Mouse (Mus musculus) liver, embryonic 16.5 days (tissue): ENCODE measurements around the gene Cdc6. TPM values are rescaled to one million over a fixed set of nuclear protein-coding genes. Genes with fewer than 3 reads are reported as not detected.
A peak's percentile ranks its signal among the peaks of the same experiment; 100 is the strongest.
"Not testable (repeated sequence)": the region's sequence is repeated elsewhere in the genome, so short reads cannot be mapped to it uniquely, and the experiment has no call there.

Experiments used
- ATAC-seq: fragments of 200-750 bp; cut with Nextera tagmentation; 2 replicates; pipeline ENCODE4 v1.8.0; 2017; ENCODE audit warnings: low read depth, mild to moderate bottlenecking, moderate number of reproducible peaks, moderate library complexity
- H3K27ac ChIP-seq: fragments of 300-500 bp; sonication (generic); 2 replicates; pipeline ENCODE4 v1.5.1; 2014; ENCODE audit warnings: mild to moderate bottlenecking, low read length
- H3K27me3 ChIP-seq: fragments of 300-500 bp; sonication (generic); 2 replicates; pipeline ENCODE4 v1.6.1; 2014; ENCODE audit warnings: low read depth, low read length, mixed read lengths; ENCODE audit not compliant: control insufficient read depth, insufficient read depth
- H3K36me3 ChIP-seq: fragments of 300-500 bp; sonication (generic); 2 replicates; pipeline ENCODE4 v1.6.1; 2014; ENCODE audit warnings: mild to moderate bottlenecking; ENCODE audit not compliant: control insufficient read depth, insufficient read depth
- H3K4me1 ChIP-seq: fragments of 300-500 bp; sonication (generic); 2 replicates; pipeline ENCODE4 v1.6.1; 2014; ENCODE audit warnings: low read depth, low read length, mixed read lengths; ENCODE audit not compliant: control insufficient read depth
- H3K4me2 ChIP-seq: fragments of 300-500 bp; sonication (generic); 2 replicates; pipeline ENCODE4 v1.6.1; 2014; ENCODE audit warnings: low read depth, low read length, mixed read lengths
- H3K4me3 ChIP-seq: fragments of 300-500 bp; sonication (generic); 2 replicates; pipeline ENCODE4 v1.5.1; 2014; ENCODE audit warnings: low read depth, mild to moderate bottlenecking, low read length
- H3K9ac ChIP-seq: fragments of 300-500 bp; sonication (generic); 2 replicates; pipeline ENCODE4 v1.6.1; 2014; ENCODE audit warnings: low read depth, low read length
- H3K9me3 ChIP-seq: fragments of 300-500 bp; sonication (generic); replicated peaks from 2 replicates; pipeline ENCODE4 v1.6.1; 2016; ENCODE audit warnings: low read length; ENCODE audit not compliant: control insufficient read depth
- WGBS: fragments of 180-500 bp; shearing (Covaris S2); extraction: QIAGEN DNeasy Blood & Tissue Kit; methylation state at CpG from one replicate; pipeline ENCODE4 v1.1.7; 2014; ENCODE audit not compliant: insufficient replicate concordance; 5-methylcytosine and 5-hydroxymethylcytosine counted together
- polyA plus RNA-seq: library from polyadenylated mRNA; unstranded; fragments of >200 nt; fragmentation: Nextera tagmentation; extraction: Ambion mirVana; gene quantifications from 2 replicates; pipeline ENCODE4 v1.2.1, GENCODE M21; 2015

Cdc6 gene
- polyA plus RNA-seq, 1 experiment from 2014 or later: 52.7 TPM

DNA sequence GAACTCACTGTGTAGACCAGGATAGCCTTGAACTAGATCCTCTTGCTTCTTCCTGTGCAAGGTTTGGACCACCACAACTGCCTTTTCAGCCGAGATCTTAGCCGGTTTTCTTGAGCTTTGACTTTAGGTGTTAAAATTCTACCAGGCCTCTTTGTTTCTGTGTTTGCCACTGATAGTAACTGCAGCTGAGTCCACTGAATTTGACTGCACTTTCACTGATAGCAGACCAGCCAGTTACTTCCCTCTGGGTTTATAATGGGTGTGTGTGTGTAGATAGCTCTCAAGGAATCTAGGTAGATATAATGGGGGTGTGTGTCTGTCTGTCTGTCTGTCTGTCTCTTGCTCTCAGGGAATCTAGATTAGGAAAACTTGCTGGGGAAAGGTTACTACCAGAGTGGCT, 3.0 kb upstream of the Cdc6 start:
- peaks cover 9% of the 10 kb centered on the region for H3K36me3 ChIP-seq
- 17% methylated on average over 2 of the region's 2 CpGs for WGBS
- peaks cover 64% of the 10 kb centered on the region for H3K4me1 ChIP-seq
- no peaks in the 10 kb centered on the region for H3K27me3 ChIP-seq
- H3K4me2 ChIP-seq: peak overlapping the region; percentile 44
- H3K4me3 ChIP-seq: peak overlapping the region; percentile 4; the same call in 1 of the 2 replicates
- H3K27ac ChIP-seq: peak overlapping the region; percentile 96
- no peaks in the 10 kb centered on the region for H3K9me3 ChIP-seq
- peak overlapping the region; percentile 19 for H3K9ac ChIP-seq
- peak; percentile 61 for ATAC-seq

DNA sequence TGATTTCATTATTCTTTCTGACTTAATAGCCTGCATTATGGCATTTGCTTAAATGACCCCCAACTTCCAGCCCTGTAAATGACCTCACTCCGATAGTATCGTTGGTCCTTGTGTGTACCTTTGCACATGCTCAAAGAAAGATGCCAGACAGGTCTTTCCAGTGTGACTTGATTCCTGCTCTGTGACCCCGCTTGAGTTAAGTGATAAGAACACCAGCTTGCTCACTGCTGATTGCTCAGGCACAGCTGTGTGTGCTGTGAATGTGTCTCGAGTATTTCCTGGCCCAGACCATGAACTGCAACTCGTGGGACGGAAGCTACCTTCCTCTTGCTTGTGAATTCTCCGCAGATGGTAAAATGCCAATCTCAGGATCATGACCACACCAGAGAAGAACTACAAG, 2.6 kb upstream of the Cdc6 start:
- peak overlapping the region; percentile 7; the same call in 1 of the 2 replicates for H3K4me3 ChIP-seq

DNA sequence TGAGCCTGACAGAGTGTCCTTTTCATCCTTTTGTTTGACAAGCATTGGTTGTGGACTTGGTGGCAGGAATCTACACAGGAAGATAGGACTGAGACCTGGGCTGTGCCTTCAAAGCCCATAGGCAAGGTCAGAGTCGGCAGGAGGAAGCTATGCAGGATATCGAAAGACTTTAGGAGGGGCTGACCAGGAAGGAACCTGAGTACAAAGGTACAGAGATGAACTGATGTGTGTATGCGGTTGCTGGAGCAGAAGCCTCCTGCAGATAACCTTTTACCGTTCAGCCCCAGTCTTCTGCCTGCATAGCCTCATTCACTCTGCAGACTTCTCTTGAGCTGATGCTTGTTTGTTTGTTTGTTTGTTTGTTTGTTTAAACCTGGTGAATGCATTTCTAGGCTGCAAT, 2.0 kb upstream of the Cdc6 start:
- Histone ChIP-seq H3K4me1 (peaks cover 71% of the 10 kb centered on the region), H3K9ac (peak overlapping the region; percentile 38)
- ATAC-seq: no peak

More for the DNA sequence above, 2.6 kb upstream of the Cdc6 start:
- Histone ChIP-seq H3K9ac (peak overlapping the region; percentile 38), H3K27ac (peak overlapping the region; percentile 96), H3K36me3 (peaks cover 7% of the 10 kb centered on the region; the same call in 1 of the 2 replicates), H3K9me3 (no peaks in the 10 kb centered on the region), H3K4me1 (peaks cover 66% of the 10 kb centered on the region), H3K4me2 (peak overlapping the region; percentile 44), H3K27me3 (no peaks in the 10 kb centered on the region)
- WGBS: 18% methylated on average over 7 of the region's 7 CpGs
- peak; percentile 55 for ATAC-seq

DNA sequence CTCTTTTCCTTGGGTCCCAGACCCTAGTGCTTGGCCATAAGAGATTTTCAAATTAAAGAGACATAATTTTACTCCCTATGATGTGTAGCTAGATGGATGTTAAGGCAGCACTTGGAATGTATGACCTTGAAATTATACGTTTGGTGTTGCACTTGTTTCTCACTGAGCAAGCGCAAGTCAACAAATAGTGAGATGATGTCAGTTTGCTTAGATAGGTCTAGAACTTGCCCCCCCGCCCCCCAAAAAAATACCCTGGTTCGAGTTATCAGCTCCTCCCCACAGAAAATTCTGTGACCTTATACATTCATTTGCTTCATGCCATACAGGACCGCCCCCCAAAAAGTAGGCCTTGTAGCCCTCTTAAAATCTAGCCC, 551 bp upstream of the Cdc6 start:
- H3K27ac ChIP-seq: peak overlapping the region; percentile 71
- H3K4me3 ChIP-seq: peak overlapping the region; percentile 77
- WGBS: 46% methylated on average over 5 of the region's 5 CpGs
- ATAC-seq: no peak
- H3K4me2 ChIP-seq: peak overlapping the region; percentile 81
- H3K27me3 ChIP-seq: no peaks in the 10 kb centered on the region
- H3K4me1 ChIP-seq: peaks cover 81% of the 10 kb centered on the region
- H3K9me3 ChIP-seq: no peaks in the 10 kb centered on the region
- peaks cover 15% of the 10 kb centered on the region for H3K36me3 ChIP-seq
- H3K9ac ChIP-seq: peak overlapping the region; percentile 51

More for the DNA sequence above, 2.0 kb upstream of the Cdc6 start:
- Histone ChIP-seq H3K27me3 (no peaks in the 10 kb centered on the region), H3K36me3 (peaks cover 10% of the 10 kb centered on the region), H3K4me3 (no peak overlapping the region; the same call in 1 of the 2 replicates), H3K9me3 (no peaks in the 10 kb centered on the region), H3K4me2 (peak overlapping the region; percentile 44), H3K27ac (peak overlapping the region; percentile 96)
- WGBS: 7% methylated on average over 4 of the region's 4 CpGs

DNA sequence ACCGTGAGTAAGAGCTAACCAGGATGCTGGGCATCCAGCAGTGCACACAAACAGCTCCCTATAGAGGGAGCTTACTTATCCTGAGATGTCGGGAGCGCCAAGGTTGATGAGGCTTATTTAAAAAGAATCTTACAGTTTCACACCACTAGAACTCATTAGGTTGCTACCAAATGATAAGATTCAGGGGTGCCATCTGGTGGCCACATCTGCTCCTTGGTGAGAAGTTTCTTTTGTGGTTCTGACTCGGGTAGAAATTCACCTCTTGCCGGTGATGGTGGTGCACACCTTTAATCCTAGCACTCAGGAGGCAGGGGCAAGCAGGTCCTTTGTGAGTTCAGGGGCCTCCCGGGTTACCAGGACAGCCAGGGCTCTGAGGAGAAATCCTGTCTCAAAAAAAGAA, 2.1 kb downstream of the Cdc6 start:
- ATAC-seq: no peak
- peak overlapping the region; percentile 83 for H3K9ac ChIP-seq
- H3K36me3 ChIP-seq: peaks cover 40% of the 10 kb centered on the region
- H3K27ac ChIP-seq: peak overlapping the region; percentile 86
- peaks cover 65% of the 10 kb centered on the region for H3K4me1 ChIP-seq
- no peaks in the 10 kb centered on the region for H3K9me3 ChIP-seq
- no peaks in the 10 kb centered on the region for H3K27me3 ChIP-seq
- peak overlapping the region; percentile 77 for H3K4me3 ChIP-seq
- peak overlapping the region; percentile 81 for H3K4me2 ChIP-seq
- 24% methylated on average over 6 of the region's 6 CpGs for WGBS

DNA sequence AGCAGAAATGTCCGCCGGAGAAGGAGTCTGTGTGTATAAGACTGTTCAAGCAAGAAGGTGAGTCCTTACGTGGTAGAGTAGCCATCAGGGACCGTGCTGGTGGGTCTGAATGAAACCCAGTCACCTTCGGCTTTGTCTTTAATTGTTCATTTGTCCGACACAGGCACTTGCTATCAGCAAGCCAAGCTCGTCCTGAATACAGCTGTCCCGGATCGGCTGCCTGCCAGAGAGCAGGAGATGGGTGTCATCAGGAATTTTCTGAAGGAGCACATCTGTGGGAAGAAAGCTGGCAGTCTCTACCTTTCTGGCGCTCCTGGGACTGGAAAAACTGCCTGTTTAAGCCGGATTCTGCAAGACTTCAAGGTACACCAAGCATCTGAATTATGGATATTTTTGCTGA, 2.8 kb downstream of the Cdc6 start:
- Histone ChIP-seq H3K9me3 (no peaks in the 10 kb centered on the region), H3K27ac (peak overlapping the region; percentile 77), H3K9ac (peak overlapping the region; percentile 83), H3K27me3 (no peaks in the 10 kb centered on the region), H3K4me1 (peaks cover 58% of the 10 kb centered on the region), H3K36me3 (peaks cover 48% of the 10 kb centered on the region), H3K4me2 (peak overlapping the region; percentile 81), H3K4me3 (peak overlapping the region; percentile 77)
- 83% methylated on average over 11 of the region's 11 CpGs for WGBS
- no peak for ATAC-seq

DNA sequence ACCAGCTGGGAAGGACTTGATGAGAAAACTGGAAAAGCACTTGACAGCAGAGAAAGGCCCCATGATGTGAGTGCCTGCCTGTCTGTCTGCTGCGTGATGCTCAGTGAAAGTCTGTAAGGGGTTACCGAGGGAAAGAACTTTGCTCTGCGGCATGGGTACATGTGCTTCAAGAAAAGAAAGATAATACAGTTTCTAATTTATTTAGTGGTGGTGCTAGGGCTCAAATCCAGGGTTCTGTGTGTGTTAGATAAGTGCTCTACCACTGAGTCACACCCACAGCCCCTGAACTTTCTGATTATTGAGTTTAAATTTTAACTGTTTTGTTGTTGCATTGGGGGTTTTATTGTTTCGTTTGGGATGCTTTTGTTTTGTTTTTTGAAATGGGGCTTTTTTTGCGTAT, 3.9 kb downstream of the Cdc6 start:
- Histone ChIP-seq H3K4me3 (peak overlapping the region; percentile 77), H3K27ac (peak overlapping the region; percentile 77), H3K27me3 (no peaks in the 10 kb centered on the region), H3K9me3 (no peaks in the 10 kb centered on the region), H3K36me3 (peaks cover 57% of the 10 kb centered on the region), H3K4me1 (peaks cover 48% of the 10 kb centered on the region), H3K4me2 (peak overlapping the region; percentile 81), H3K9ac (peak overlapping the region; percentile 39)
- peak; percentile 55 for ATAC-seq
- WGBS: 38% methylated on average over 5 of the region's 5 CpGs

DNA sequence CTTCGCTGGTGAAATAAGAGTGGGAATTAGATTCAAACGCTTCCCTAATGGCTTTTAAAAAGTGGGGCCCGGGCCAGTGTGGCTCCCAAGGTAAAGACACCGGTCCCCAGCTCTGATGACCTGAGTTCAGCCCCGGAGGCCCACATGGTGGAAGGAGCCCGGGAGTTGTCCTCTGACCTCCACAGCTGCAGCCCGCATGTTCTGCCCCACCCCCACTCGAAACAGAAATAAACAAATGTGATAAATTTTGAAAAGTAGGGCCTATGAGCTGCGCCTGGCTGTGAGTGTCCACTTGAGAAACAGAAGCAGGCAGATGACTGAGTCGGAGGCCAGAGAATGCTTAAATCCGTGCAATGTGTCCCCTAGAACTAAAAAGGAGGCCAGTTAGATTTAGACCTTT, 6.6 kb downstream of the Cdc6 start:
- H3K4me3 ChIP-seq: no peak overlapping the region
- H3K9me3 ChIP-seq: no peaks in the 10 kb centered on the region
- no peak overlapping the region for H3K27ac ChIP-seq
- 78% methylated on average over 11 of the region's 11 CpGs for WGBS
- H3K9ac ChIP-seq: no peak overlapping the region
- no peaks in the 10 kb centered on the region for H3K27me3 ChIP-seq
- ATAC-seq: no peak
- peaks cover 48% of the 10 kb centered on the region for H3K4me1 ChIP-seq
- H3K4me2 ChIP-seq: no peak overlapping the region
- H3K36me3 ChIP-seq: peaks cover 84% of the 10 kb centered on the region

DNA sequence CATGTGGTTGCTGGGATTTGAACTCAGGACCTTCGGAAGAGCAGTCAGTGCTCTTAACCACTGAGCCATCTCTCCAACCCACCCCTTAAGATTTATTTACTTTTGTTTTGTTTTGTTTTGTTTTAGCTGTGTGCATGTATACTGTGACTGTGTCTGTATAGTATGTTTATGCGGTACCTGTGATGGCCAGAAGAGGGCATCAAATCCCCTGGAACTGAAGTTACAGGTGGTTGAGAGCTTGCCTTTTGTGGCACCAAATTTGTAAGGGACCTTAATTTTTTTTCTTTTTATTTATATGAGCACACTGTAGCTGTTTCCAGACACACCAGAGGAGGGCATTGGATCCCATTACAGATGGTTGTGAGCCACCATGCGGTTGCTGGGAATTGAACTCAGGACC, 8.8 kb downstream of the Cdc6 start:
- peaks cover 94% of the 10 kb centered on the region for H3K36me3 ChIP-seq
- not testable (repeated sequence) for ATAC-seq

More for the DNA sequence above, 8.8 kb downstream of the Cdc6 start:
- WGBS: 93% methylated on average over 3 of the region's 3 CpGs
- H3K27me3 ChIP-seq, H3K4me2 ChIP-seq, H3K4me3 ChIP-seq, H3K9me3 ChIP-seq, H3K9ac ChIP-seq, H3K27ac ChIP-seq: not testable (repeated sequence)
- H3K4me1 ChIP-seq: peaks cover 29% of the 10 kb centered on the region
